Mouse (Mus musculus) neural tube, embryonic 15.5 days (tissue): ENCODE results near the gene Msi2. TPM values are rescaled to one million over a fixed set of nuclear protein-coding genes. Genes with fewer than 3 reads are reported as not detected.

Experiments used
- ATAC-seq: fragments of 200-750 bp; cut with Nextera tagmentation; 2 replicates; pipeline ENCODE4 v1.8.0; 2017; ENCODE audit warnings: mild to moderate bottlenecking, moderate TSS enrichment, moderate library complexity; ENCODE audit not compliant: low FRiP score
- H3K27ac ChIP-seq: fragments of 300-500 bp; sonication (generic); replicated peaks from 2 replicates; pipeline ENCODE4 v1.5.1; 2015; ENCODE audit warnings: mild to moderate bottlenecking, inconsistent platforms
- H3K27me3 ChIP-seq: fragments of 300-500 bp; sonication (generic); replicated peaks from 2 replicates; pipeline ENCODE4 v1.6.1; 2015; ENCODE audit warnings: inconsistent platforms
- H3K36me3 ChIP-seq: fragments of 300-500 bp; sonication (generic); 2 replicates; pipeline ENCODE4 v1.6.1; 2015; ENCODE audit warnings: inconsistent platforms
- H3K4me1 ChIP-seq: fragments of 300-500 bp; sonication (generic); 2 replicates; pipeline ENCODE4 v1.6.1; 2015; ENCODE audit warnings: inconsistent platforms
- H3K4me2 ChIP-seq: fragments of 300-500 bp; sonication (generic); 2 replicates; pipeline ENCODE4 v1.6.1; 2015; ENCODE audit warnings: inconsistent platforms, mild to moderate bottlenecking, moderate library complexity
- H3K4me3 ChIP-seq: fragments of 300-500 bp; sonication (generic); replicated peaks from 2 replicates; pipeline ENCODE4 v1.5.1; 2015; ENCODE audit warnings: mild to moderate bottlenecking, inconsistent platforms
- H3K9ac ChIP-seq: fragments of 300-500 bp; sonication (generic); replicated peaks from 2 replicates; pipeline ENCODE4 v1.6.1; 2015; ENCODE audit warnings: mild to moderate bottlenecking, inconsistent platforms
- H3K9me3 ChIP-seq: fragments of 300-500 bp; sonication (generic); replicated peaks from 2 replicates; pipeline ENCODE4 v1.6.1; 2016; ENCODE audit warnings: inconsistent platforms
- WGBS: fragments of 180-500 bp; shearing (Covaris S2); methylation state at CpG from one replicate; pipeline ENCODE4 v1.1.7; 2015; ENCODE audit warnings: mixed read lengths; 5-methylcytosine and 5-hydroxymethylcytosine counted together
- polyA plus RNA-seq: library from polyadenylated mRNA; unstranded; fragments of >200 nt; fragmentation: Nextera tagmentation; extraction: Ambion mirVana; gene quantifications from 2 replicates; pipeline ENCODE4 v1.2.1, GENCODE M21; 2015

Msi2 gene
- polyA plus RNA-seq, 1 experiment from 2014 or later = 20.7 TPM

GRCm38 (mm10) chr11:88364231-88364630, 354.1 kb downstream of the Msi2 start:
- no peaks in the 10 kb centered on the region for H3K4me1 ChIP-seq
- no peak for ATAC-seq
- no peak overlapping the region for H3K9ac ChIP-seq
- no peak overlapping the region for H3K27ac ChIP-seq
- no peak overlapping the region for H3K4me2 ChIP-seq
- WGBS = 96% methylated on average over 3 of the region's 3 CpGs
- no peak overlapping the region for H3K4me3 ChIP-seq
- no peaks in the 10 kb centered on the region for H3K27me3 ChIP-seq
- H3K9me3 ChIP-seq = no peaks in the 10 kb centered on the region
- H3K36me3 ChIP-seq = no peaks in the 10 kb centered on the region

DNA sequence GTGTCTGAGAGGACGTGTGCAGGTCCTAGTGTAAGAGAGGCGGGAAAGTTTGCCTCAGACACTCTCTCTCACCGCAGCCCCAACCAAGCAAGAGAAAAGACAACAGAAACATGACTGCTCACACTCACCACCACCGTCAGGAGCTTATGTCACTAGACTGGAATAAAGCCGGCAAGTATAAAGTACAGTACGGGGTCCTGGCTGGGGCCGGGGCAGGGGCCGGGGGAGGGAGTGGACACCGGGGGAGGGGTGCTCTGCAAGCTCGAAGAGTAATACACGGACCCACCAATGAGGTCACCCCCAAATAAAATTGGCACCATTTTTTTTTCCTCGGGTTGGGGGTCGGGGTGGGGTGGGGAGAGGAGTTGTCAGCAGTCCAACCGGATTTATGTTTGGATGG, 354.8 kb downstream of the Msi2 start:
- Histone ChIP-seq H3K4me1 (peaks cover 3% of the 10 kb centered on the region), H3K27me3 (no peaks in the 10 kb centered on the region), H3K36me3 (no peaks in the 10 kb centered on the region), H3K4me2 (no peak overlapping the region), H3K9ac (no peak overlapping the region), H3K4me3 (no peak overlapping the region), H3K27ac (no peak overlapping the region), H3K9me3 (no peaks in the 10 kb centered on the region)
- ATAC-seq = no peak
- WGBS = 92% methylated on average over 14 of the region's 14 CpGs

DNA sequence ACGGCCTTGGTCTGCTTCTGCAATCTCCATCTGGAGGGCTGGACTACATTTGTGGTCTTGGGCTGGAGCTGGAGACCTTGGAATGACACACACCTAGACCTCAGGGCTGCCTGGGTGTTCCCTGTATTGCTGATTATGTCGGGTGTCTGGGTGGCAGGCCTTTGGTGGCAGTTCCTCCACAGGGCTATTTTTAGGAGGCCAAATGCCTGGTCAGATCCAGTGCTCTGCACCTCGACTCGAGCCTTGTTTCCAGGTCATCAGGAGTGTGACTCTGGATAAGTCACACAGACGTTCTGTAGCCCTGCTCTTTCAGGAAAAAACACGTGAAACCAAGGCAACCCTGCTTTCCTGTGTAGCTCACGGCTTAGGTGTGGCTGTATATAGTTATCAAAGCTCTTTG, 358.6 kb downstream of the Msi2 start:
- WGBS = 93% methylated on average over 7 of the region's 7 CpGs
- no peak for ATAC-seq
- no peaks in the 10 kb centered on the region for H3K27me3 ChIP-seq
- no peaks in the 10 kb centered on the region for H3K9me3 ChIP-seq
- no peak overlapping the region for H3K4me2 ChIP-seq
- no peak overlapping the region for H3K27ac ChIP-seq
- H3K9ac ChIP-seq = no peak overlapping the region
- no peaks in the 10 kb centered on the region for H3K36me3 ChIP-seq
- peaks cover 31% of the 10 kb centered on the region for H3K4me1 ChIP-seq
- no peak overlapping the region for H3K4me3 ChIP-seq

DNA sequence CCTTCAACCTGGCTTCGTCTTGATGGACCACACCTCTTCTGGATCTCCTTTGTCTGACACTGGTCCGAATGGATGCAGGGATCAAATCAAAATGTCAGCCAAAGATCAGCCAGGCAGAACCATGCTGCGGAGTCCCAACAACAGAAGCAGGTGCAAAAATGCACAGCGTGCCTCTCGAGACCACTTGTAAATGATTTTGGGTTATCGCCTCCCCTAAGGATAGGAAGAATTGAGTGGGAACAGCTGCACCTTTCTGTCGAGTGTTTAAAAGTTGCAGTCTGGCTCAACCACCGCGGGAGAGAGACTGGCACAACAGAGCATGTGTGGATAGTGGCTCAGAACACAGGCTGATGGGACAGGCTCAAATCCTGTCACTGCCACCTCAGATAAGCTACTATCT, 361.0 kb downstream of the Msi2 start:
- Histone ChIP-seq H3K36me3 (no peaks in the 10 kb centered on the region), H3K4me3 (peak overlapping the region; percentile 16; the same call in 1 of the 2 replicates), H3K27ac (peak overlapping the region; percentile 84), H3K9me3 (no peaks in the 10 kb centered on the region), H3K4me2 (peak overlapping the region; percentile 49), H3K4me1 (peaks cover 34% of the 10 kb centered on the region), H3K27me3 (no peaks in the 10 kb centered on the region), H3K9ac (no peak overlapping the region)
- 21% methylated on average over 9 of the region's 9 CpGs for WGBS
- peak; percentile 46; the same call in 1 of the 2 replicates for ATAC-seq

GRCm38 (mm10) chr11:88356598-88357290, 361.6 kb downstream of the Msi2 start:
- Histone ChIP-seq H3K4me2 (peak overlapping the region; percentile 49), H3K27ac (peak overlapping the region; percentile 84), H3K9ac (no peak overlapping the region; the same call in 1 of the 2 replicates), H3K36me3 (no peaks in the 10 kb centered on the region), H3K27me3 (no peaks in the 10 kb centered on the region), H3K4me3 (peak overlapping the region; percentile 16; the same call in 1 of the 2 replicates), H3K9me3 (no peaks in the 10 kb centered on the region), H3K4me1 (peaks cover 36% of the 10 kb centered on the region)
- WGBS = 15% methylated on average over 8 of the region's 8 CpGs
- peak; percentile 95 for ATAC-seq

- Histone ChIP-seq H3K4me2 (no peak overlapping the region), H3K4me1 (peaks cover 40% of the 10 kb centered on the region), H3K9ac (no peak overlapping the region), H3K27ac (peak overlapping the region; percentile 84), H3K4me3 (no peak overlapping the region), H3K27me3 (no peaks in the 10 kb centered on the region), H3K9me3 (no peaks in the 10 kb centered on the region), H3K36me3 (no peaks in the 10 kb centered on the region)
- no peak for ATAC-seq
- WGBS = 66% methylated on average over 12 of the region's 12 CpGs
Observed at GRCm38 (mm10) chr11:88356016-88356415, 362.3 kb downstream of the Msi2 start.

GRCm38 (mm10) chr11:88354771-88355170, 363.5 kb downstream of the Msi2 start:
- 80% methylated on average over 9 of the region's 9 CpGs for WGBS
- ATAC-seq = no peak
- Histone ChIP-seq H3K27me3 (no peaks in the 10 kb centered on the region), H3K4me3 (no peak overlapping the region), H3K9me3 (no peaks in the 10 kb centered on the region), H3K4me2 (no peak overlapping the region), H3K36me3 (no peaks in the 10 kb centered on the region), H3K27ac (no peak overlapping the region), H3K9ac (no peak overlapping the region), H3K4me1 (peaks cover 40% of the 10 kb centered on the region)

- Histone ChIP-seq H3K27me3 (no peaks in the 10 kb centered on the region), H3K9me3 (no peaks in the 10 kb centered on the region), H3K4me1 (peaks cover 25% of the 10 kb centered on the region), H3K4me2 (no peak overlapping the region), H3K27ac (no peak overlapping the region), H3K9ac (no peak overlapping the region), H3K36me3 (no peaks in the 10 kb centered on the region), H3K4me3 (no peak overlapping the region)
- WGBS = 80% methylated on average over 3 of the region's 3 CpGs
- no peak for ATAC-seq
Observed at GRCm38 (mm10) chr11:88351722-88352473, 366.4 kb downstream of the Msi2 start.

- no peaks in the 10 kb centered on the region for H3K9me3 ChIP-seq
- WGBS = 78% methylated on average over 23 of the region's 23 CpGs
- no peak for ATAC-seq
- no peak overlapping the region for H3K4me3 ChIP-seq
- no peak overlapping the region for H3K27ac ChIP-seq
- H3K36me3 ChIP-seq = no peaks in the 10 kb centered on the region
- no peak overlapping the region for H3K4me2 ChIP-seq
- peaks cover 10% of the 10 kb centered on the region for H3K4me1 ChIP-seq
- no peak overlapping the region for H3K9ac ChIP-seq
- H3K27me3 ChIP-seq = no peaks in the 10 kb centered on the region
Observed at GRCm38 (mm10) chr11:88348690-88349089, 369.6 kb downstream of the Msi2 start.

- 47% methylated on average over 3 of the region's 3 CpGs for whole genome bisulfite sequencing
Observed at GRCm38 (mm10) chr11:88348056-88348455, 370.3 kb downstream of the Msi2 start.

DNA sequence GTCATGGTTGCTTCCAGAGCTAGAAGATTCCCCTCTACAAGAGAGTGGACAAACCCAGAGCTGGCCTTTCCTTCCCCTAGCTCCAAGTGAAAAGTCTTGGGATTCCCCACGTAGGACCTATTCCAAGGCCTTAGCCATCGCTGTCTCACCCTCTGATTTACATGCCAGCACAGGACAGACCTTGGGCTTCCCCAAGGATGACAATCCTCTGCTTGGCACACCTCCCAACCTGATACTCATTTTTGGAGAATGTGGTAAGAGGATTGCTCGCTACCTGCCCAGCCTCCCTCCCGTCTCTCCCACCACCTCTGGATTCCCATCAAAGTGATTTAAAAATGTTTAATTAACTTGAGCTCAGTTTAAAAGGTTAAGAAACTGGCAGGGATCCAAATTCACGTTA, 372.2 kb downstream of the Msi2 start:
- 70% methylated on average over 5 of the region's 5 CpGs for WGBS
- Histone ChIP-seq H3K4me3 (no peak overlapping the region), H3K4me1 (peaks cover 4% of the 10 kb centered on the region; the same call in 1 of the 2 replicates), H3K4me2 (no peak overlapping the region), H3K36me3 (no peaks in the 10 kb centered on the region), H3K9ac (no peak overlapping the region), H3K27me3 (no peaks in the 10 kb centered on the region), H3K9me3 (no peaks in the 10 kb centered on the region), H3K27ac (no peak overlapping the region)
- ATAC-seq = no peak

More at GRCm38 (mm10) chr11:88348056-88348455, 370.3 kb downstream of the Msi2 start:
- Histone ChIP-seq H3K9ac (no peak overlapping the region), H3K4me1 (peaks cover 10% of the 10 kb centered on the region), H3K4me3 (no peak overlapping the region), H3K4me2 (no peak overlapping the region), H3K36me3 (no peaks in the 10 kb centered on the region), H3K27me3 (no peaks in the 10 kb centered on the region), H3K27ac (no peak overlapping the region), H3K9me3 (no peaks in the 10 kb centered on the region)
- no peak for ATAC-seq

- Histone ChIP-seq H3K36me3 (peaks cover 4% of the 10 kb centered on the region; the same call in 1 of the 2 replicates), H3K27ac (no peak overlapping the region), H3K4me2 (no peak overlapping the region), H3K27me3 (no peaks in the 10 kb centered on the region), H3K4me3 (no peak overlapping the region), H3K9ac (no peak overlapping the region), H3K9me3 (no peaks in the 10 kb centered on the region), H3K4me1 (peaks cover 4% of the 10 kb centered on the region; the same call in 1 of the 2 replicates)
- no peak for ATAC-seq
- 98% methylated on average over 3 of the region's 3 CpGs for WGBS
Observed at GRCm38 (mm10) chr11:88337926-88338325, 380.4 kb downstream of the Msi2 start.
